Mouse (Mus musculus) forebrain, embryonic 13.5 days (tissue): ENCODE measurements around the gene Il20rb. TPM values are rescaled to one million over a fixed set of nuclear protein-coding genes. Genes with fewer than 3 reads are reported as not detected.

Experiments used
- ATAC-seq: fragments of 200-750 bp; cut with Nextera tagmentation; 2 replicates; pipeline ENCODE4 v1.8.0; 2017
- H3K27ac ChIP-seq: fragments of 300-500 bp; sonication (generic); 2 replicates; pipeline ENCODE4 v1.5.1; 2015; ENCODE audit warnings: inconsistent platforms, mild to moderate bottlenecking, moderate library complexity
- H3K27me3 ChIP-seq: fragments of 300-500 bp; sonication (generic); 2 replicates; pipeline ENCODE4 v1.6.1; 2015; ENCODE audit warnings: mild to moderate bottlenecking, inconsistent platforms
- H3K36me3 ChIP-seq: fragments of 300-500 bp; sonication (generic); 2 replicates; pipeline ENCODE4 v1.6.1; 2015; ENCODE audit warnings: mild to moderate bottlenecking, inconsistent platforms; ENCODE audit not compliant: poor library complexity, severe bottlenecking
- H3K4me1 ChIP-seq: fragments of 300-500 bp; sonication (generic); 2 replicates; pipeline ENCODE4 v1.6.1; 2015; ENCODE audit warnings: inconsistent platforms
- H3K4me2 ChIP-seq: fragments of 300-500 bp; sonication (generic); 2 replicates; pipeline ENCODE4 v1.6.1; 2015; ENCODE audit warnings: inconsistent platforms, mild to moderate bottlenecking, moderate library complexity
- H3K4me3 ChIP-seq: fragments of 300-500 bp; sonication (generic); 2 replicates; pipeline ENCODE4 v1.5.1; 2015; ENCODE audit warnings: mild to moderate bottlenecking, inconsistent platforms
- H3K9ac ChIP-seq: fragments of 300-500 bp; sonication (generic); 2 replicates; pipeline ENCODE4 v1.6.1; 2015; ENCODE audit warnings: mild to moderate bottlenecking, inconsistent platforms
- H3K9me3 ChIP-seq: fragments of 300-500 bp; sonication (generic); replicated peaks from 2 replicates; pipeline ENCODE4 v1.6.1; 2016; ENCODE audit warnings: inconsistent platforms
- WGBS: fragments of 180-500 bp; shearing (Covaris S2); methylation state at CpG from one replicate; pipeline ENCODE4 v1.1.7; 2015; 5-methylcytosine and 5-hydroxymethylcytosine counted together
- polyA plus RNA-seq: library from polyadenylated mRNA; unstranded; fragments of >200 nt; fragmentation: Nextera tagmentation; extraction: Ambion mirVana; gene quantifications from 2 replicates; pipeline ENCODE4 v1.2.1, GENCODE M21; 2015

The Il20rb gene
- polyA plus RNA-seq, 1 experiment from 2014 or later, result 0.66 TPM

DNA sequence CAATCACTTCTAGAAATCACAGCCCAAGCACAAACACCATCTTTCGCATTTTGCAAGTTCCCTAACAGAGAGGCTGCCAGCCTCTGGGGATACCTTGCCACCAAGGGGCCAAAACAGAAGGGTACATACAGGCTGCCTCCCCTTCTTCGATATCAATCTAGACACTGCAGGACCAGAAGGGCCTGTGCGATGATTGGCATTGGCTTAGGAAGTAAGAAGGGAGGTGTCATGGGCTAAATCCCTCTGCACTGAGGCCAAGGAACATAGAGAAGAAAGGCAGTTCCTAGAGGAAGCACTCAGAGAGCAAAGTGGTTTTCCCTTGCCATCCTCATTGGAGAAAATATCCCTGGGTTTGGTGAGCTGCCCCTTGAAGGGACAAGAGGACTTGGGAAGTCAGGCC is 16.9 kb downstream of the Il20rb start:
- Histone ChIP-seq H3K4me1 (peaks cover 8% of the 10 kb centered on the region), H3K27ac (no peak overlapping the region), H3K4me3 (no peak overlapping the region), H3K36me3 (no peaks in the 10 kb centered on the region), H3K4me2 (no peak overlapping the region), H3K9ac (no peak overlapping the region), H3K27me3 (no peaks in the 10 kb centered on the region), H3K9me3 (no peaks in the 10 kb centered on the region)
- WGBS, result 93% methylated on average over 3 of the region's 3 CpGs
- ATAC-seq, result no peak

DNA sequence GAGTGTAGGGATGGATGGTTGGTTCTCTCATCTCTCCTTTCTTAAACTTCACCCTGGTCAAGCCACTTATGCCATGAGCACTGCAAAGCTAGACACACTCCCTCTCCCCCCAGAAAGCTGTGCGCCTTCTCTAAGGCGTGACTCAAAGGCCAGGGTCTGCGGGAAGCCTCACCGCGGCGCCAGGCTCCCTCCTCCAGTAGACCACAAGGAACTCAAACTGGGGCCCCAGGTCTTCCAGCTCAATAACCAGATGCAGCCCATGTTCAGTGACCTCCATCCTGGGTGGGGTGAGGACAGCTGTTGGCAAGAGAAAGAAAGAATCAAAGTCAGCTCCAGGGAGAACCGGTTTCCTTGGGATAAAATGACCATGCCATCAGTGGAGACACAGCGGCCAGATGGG is 18.4 kb downstream of the Il20rb start:
- WGBS, result 95% methylated on average over 8 of the region's 8 CpGs
- no peaks in the 10 kb centered on the region for H3K27me3 ChIP-seq
- no peak overlapping the region for H3K4me3 ChIP-seq

DNA sequence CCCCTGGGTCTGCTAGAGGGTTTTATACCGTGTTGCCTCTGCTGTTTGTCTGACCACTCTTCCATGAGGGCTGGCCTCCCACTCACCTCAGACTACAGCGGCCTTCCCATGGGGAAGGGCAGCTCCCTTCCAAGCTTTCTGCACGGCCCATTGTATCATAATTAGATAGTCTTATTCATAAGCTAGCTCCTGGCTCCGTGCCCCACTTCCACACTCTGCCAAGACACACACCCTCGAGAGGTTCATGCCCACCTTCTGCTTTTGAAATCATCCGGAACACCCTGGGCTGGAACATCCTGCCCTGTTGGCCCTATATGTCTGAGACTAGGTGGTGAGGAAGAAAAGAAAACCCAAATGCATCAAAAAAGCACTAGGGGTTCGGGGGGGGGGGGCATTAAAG is 18.9 kb downstream of the Il20rb start:
- ATAC-seq, result no peak
- Histone ChIP-seq H3K27ac (no peak overlapping the region), H3K4me3 (no peak overlapping the region), H3K9me3 (no peaks in the 10 kb centered on the region), H3K9ac (no peak overlapping the region), H3K4me2 (no peak overlapping the region), H3K36me3 (no peaks in the 10 kb centered on the region), H3K27me3 (no peaks in the 10 kb centered on the region), H3K4me1 (peaks cover 8% of the 10 kb centered on the region)
- 55% methylated on average over 7 of the region's 7 CpGs for WGBS

More for the DNA sequence above, 18.4 kb downstream of the Il20rb start:
- ATAC-seq, result no peak
- H3K27ac ChIP-seq, result no peak overlapping the region
- peaks cover 8% of the 10 kb centered on the region for H3K4me1 ChIP-seq
- no peaks in the 10 kb centered on the region for H3K9me3 ChIP-seq
- H3K36me3 ChIP-seq, result no peaks in the 10 kb centered on the region
- H3K4me2 ChIP-seq, result no peak overlapping the region
- no peak overlapping the region for H3K9ac ChIP-seq

DNA sequence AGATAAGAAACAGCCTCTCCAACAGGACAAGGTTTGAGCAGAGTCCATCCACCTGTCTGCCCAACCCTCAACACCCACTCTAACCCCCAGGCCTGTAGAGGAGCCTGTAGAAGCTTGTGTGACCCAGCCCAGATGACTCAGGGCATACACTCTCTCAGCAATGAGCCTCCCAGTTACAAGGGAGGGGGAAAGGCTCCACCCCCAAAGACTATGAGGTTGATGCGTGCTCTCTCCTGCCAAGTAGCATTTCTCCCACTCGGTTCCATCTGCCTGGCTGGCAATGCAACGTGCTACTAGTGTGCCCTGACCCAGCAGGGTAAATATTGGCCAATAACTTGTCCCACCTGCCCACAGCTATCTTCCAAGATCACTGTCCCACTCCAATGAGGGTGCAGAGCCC is 19.8 kb downstream of the Il20rb start:
- WGBS, result 81% methylated on average over 3 of the region's 3 CpGs
- Histone ChIP-seq H3K27ac (no peak overlapping the region), H3K27me3 (no peaks in the 10 kb centered on the region), H3K4me2 (no peak overlapping the region), H3K9me3 (no peaks in the 10 kb centered on the region), H3K36me3 (no peaks in the 10 kb centered on the region), H3K4me3 (no peak overlapping the region), H3K9ac (no peak overlapping the region), H3K4me1 (peaks cover 8% of the 10 kb centered on the region)
- no peak for ATAC-seq

DNA sequence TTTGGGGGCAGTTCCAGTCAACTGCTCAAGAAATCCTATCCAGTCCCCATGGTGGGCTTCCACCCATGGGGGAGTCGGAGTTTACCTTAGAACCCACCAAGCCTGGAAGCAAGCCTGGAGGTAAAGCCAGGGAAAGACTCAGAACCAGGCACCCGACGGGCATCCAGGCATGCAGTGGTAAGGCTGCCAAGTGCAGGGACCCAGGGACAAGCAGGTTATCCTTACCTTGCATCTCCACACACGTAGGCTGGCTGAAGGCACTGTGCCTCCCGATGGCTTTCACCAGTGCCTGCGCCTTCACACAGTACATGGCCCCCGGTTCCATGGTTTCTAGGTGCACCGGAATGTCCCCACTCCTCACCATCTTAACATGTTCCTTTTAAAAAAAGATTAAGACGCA is 20.6 kb downstream of the Il20rb start:
- Histone ChIP-seq H3K36me3 (no peaks in the 10 kb centered on the region), H3K27ac (no peak overlapping the region), H3K9ac (no peak overlapping the region), H3K4me1 (peaks cover 8% of the 10 kb centered on the region), H3K27me3 (no peaks in the 10 kb centered on the region), H3K4me2 (no peak overlapping the region), H3K4me3 (no peak overlapping the region), H3K9me3 (no peaks in the 10 kb centered on the region)
- ATAC-seq, result no peak
- 96% methylated on average over 9 of the region's 9 CpGs for WGBS

DNA sequence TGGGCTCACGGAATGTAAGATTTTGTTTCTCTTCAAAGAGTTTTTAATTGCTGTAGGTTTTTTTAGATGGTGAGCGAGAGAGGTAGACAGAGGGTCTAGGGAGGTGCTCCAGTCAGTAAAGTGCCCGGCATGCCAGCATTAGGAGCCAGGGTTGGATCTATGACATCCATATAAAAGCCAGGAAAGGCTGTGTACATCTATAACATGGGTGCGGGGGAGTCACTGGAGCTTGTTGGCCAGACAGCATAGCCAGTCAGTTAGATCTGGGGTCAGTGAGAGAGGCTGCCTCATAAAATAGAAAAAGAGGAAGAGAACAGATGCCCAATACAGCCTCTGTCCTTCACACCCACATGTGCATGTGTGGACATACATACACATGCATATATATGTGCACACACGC is 21.2 kb downstream of the Il20rb start:
- no peak overlapping the region for H3K4me2 ChIP-seq
- no peaks in the 10 kb centered on the region for H3K36me3 ChIP-seq
- no peaks in the 10 kb centered on the region for H3K9me3 ChIP-seq
- ATAC-seq, result no peak
- no peak overlapping the region for H3K27ac ChIP-seq
- 96% methylated on average over 5 of the region's 5 CpGs for WGBS
- peaks cover 8% of the 10 kb centered on the region for H3K4me1 ChIP-seq
- no peak overlapping the region for H3K9ac ChIP-seq
- H3K27me3 ChIP-seq, result no peaks in the 10 kb centered on the region
- H3K4me3 ChIP-seq, result no peak overlapping the region

DNA sequence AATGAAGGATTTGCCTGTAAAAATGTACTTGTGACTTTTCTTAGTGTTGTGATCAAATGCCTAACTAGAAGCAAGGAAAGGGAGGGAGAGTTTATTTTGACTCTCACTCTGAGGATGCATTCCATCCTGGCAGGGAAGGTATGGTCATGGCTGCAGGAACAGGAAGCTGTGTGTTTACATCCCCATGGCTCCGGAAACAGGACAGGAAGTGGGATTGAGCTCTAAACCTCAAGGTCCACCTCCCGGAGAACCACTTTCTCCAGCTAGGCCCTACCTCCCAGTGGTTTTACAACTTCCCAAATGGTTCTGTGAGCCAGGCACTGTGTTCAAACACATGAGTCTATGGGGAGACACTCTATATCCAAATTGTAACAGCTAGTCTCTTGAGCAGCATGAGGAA is 22.8 kb downstream of the Il20rb start:
- WGBS, result 89% methylated on average over 2 of the region's 2 CpGs
- peaks cover 8% of the 10 kb centered on the region for H3K4me1 ChIP-seq
- H3K4me3 ChIP-seq, result no peak overlapping the region
- H3K27me3 ChIP-seq, result no peaks in the 10 kb centered on the region
- H3K27ac ChIP-seq, result no peak overlapping the region
- H3K9me3 ChIP-seq, result no peaks in the 10 kb centered on the region
- peaks cover 2% of the 10 kb centered on the region; the same call in 1 of the 2 replicates for H3K36me3 ChIP-seq
- H3K9ac ChIP-seq, result no peak overlapping the region
- H3K4me2 ChIP-seq, result no peak overlapping the region
- no peak for ATAC-seq

DNA sequence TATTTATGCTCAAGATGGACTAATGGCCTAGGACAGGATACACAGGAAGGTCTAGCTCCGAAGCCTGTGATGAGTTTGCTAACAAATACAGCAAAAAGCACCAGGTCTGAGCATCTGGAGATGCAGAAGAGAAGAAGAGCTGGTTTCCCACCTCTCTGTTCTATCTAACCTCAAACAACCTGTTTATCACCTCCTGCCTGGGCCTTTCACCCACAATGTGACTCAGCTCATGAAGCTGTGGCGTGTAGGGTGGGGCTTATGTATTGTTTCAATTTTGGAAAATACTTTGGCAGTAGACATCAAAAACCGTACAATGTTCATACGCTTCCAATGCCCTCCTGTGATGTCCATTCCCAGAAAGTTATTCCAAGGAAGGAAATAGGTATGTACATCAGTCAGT is 24.5 kb downstream of the Il20rb start:
- Histone ChIP-seq H3K27ac (no peak overlapping the region; the same call in 1 of the 2 replicates), H3K9ac (no peak overlapping the region), H3K4me3 (no peak overlapping the region), H3K9me3 (no peaks in the 10 kb centered on the region), H3K27me3 (no peaks in the 10 kb centered on the region), H3K36me3 (peaks cover 13% of the 10 kb centered on the region; the same call in 1 of the 2 replicates), H3K4me1 (peaks cover 1% of the 10 kb centered on the region; the same call in 1 of the 2 replicates), H3K4me2 (no peak overlapping the region)
- 95% methylated on average over 4 of the region's 4 CpGs for WGBS
- no peak for ATAC-seq

DNA sequence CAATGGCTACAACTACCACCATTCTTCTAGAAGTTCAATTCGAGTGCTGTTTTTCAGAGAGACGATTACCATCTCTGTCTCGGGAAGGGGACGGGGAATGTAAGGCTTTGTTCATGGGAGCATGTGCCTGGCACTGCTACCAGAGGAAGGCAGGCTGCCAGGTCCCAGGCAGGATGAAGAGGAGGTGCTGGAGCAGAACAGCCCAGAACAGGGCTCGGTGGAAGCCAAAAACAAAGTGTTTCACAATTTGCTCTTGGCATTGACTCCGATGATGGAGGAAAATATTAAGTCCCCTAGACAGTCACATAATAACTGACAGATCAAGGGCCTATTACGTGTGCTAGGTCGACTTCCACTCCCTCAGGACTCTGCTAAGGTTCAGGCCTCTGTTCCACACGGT is 24.9 kb downstream of the Il20rb start:
- WGBS, result 76% methylated on average over 9 of the region's 9 CpGs
- Histone ChIP-seq H3K9me3 (no peaks in the 10 kb centered on the region), H3K9ac (no peak overlapping the region), H3K4me2 (no peak overlapping the region), H3K4me3 (no peak overlapping the region), H3K4me1 (no peaks in the 10 kb centered on the region), H3K27me3 (no peaks in the 10 kb centered on the region), H3K36me3 (peaks cover 13% of the 10 kb centered on the region; the same call in 1 of the 2 replicates), H3K27ac (no peak overlapping the region; the same call in 1 of the 2 replicates)
- peak; percentile 48; the same call in 1 of the 2 replicates for ATAC-seq

DNA sequence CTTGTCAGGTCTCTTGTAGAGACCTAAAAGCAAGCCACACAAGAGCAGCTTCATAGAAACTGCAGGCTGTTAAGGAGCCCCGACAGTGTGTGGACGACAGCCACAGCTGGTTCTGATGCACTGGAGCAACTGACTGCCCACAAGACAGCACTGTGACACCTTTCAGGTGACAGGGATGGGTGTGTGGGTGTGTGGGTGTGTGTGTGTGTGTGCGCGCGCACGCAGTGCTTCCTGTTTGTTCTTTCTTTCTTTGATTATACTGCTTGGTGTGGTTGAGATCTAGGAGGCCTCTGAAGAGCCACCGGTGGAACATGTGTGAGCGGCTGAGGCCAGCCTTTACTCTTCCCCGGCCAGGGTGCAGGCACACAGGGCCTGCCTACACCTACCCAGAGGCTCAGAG is 26.4 kb downstream of the Il20rb start:
- Histone ChIP-seq H3K27me3 (no peaks in the 10 kb centered on the region), H3K4me1 (no peaks in the 10 kb centered on the region), H3K36me3 (peaks cover 13% of the 10 kb centered on the region; the same call in 1 of the 2 replicates), H3K4me3 (no peak overlapping the region), H3K9me3 (no peaks in the 10 kb centered on the region), H3K9ac (no peak overlapping the region), H3K27ac (no peak overlapping the region), H3K4me2 (no peak overlapping the region)
- no peak for ATAC-seq
- WGBS, result 96% methylated on average over 9 of the region's 9 CpGs

DNA sequence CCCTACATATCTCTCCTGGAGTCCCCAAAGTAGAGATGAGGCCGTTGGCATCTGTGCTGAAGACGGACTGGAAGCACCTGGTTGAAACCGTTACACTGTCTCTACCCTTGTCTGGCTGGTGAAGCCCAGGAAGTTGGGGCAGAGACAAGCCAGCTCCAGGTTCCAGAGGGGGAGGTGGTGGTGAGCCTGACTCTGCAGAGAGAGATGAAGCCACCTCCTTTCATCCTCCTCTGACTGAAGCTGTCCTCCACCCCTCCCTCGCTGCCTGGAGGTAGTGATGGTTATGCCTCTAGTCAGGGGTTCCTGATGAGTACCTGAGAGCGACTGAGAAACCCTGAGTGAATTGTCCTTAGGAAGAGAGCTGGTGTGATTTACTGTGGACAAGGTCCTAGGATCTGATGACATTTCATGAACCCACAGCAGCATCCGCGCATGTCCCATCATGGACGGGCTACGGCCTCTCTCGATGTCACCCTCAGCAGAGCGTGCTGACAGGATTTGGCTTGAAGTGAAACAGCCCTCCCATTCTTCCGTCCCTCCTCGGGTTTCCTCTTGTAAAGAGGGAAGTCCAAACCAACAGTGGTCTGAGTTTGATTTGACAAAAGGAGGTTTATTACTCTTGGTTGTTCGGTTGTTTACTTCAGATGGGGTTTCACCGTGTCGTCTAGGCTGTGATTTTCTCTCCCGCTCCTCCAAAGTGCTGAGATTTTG is 28.5 kb downstream of the Il20rb start:
- no peak overlapping the region for H3K9ac ChIP-seq
- 92% methylated on average over 17 of the region's 17 CpGs for WGBS
- H3K27me3 ChIP-seq, result no peaks in the 10 kb centered on the region
- H3K4me3 ChIP-seq, result no peak overlapping the region
- ATAC-seq, result no peak
- peaks cover 13% of the 10 kb centered on the region; the same call in 1 of the 2 replicates for H3K36me3 ChIP-seq
- peaks cover 5% of the 10 kb centered on the region; the same call in 1 of the 2 replicates for H3K4me1 ChIP-seq
- H3K9me3 ChIP-seq, result no peaks in the 10 kb centered on the region
- H3K4me2 ChIP-seq, result no peak overlapping the region
- H3K27ac ChIP-seq, result no peak overlapping the region

DNA sequence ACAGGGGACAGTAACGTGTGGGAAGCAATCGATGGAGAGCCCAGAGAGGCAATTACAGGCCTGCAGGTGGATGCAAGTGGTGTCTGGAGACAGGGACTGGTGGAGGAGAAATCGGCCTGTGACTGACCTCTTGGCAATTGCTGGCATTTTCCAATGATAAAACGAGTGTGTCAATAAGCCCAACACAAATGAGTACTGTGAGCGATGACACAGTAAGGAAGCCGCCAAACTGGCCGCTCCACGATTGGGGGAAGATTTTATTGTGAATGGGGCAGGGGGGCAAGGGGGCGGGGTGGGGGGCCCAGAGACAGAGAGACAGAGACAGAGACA is 32.0 kb downstream of the Il20rb start:
- Histone ChIP-seq H3K4me3 (peak overlapping the region; percentile 35), H3K9ac (peak overlapping the region; percentile 43; the same call in 1 of the 2 replicates), H3K27ac (no peak overlapping the region), H3K9me3 (no peaks in the 10 kb centered on the region), H3K27me3 (no peaks in the 10 kb centered on the region), H3K36me3 (peaks cover 13% of the 10 kb centered on the region; the same call in 1 of the 2 replicates), H3K4me1 (peaks cover 5% of the 10 kb centered on the region; the same call in 1 of the 2 replicates), H3K4me2 (peak overlapping the region; percentile 63)
- ATAC-seq, result peak; percentile 30; the same call in 1 of the 2 replicates
- 18% methylated on average over 9 of the region's 9 CpGs for WGBS
